Mouse (Mus musculus) olfactory bulb, adult 2 months (tissue): ENCODE measurements at regions not wholly inside any gene's neighbourhood (a gene's known extent, or its start where the extent isn't known, plus 50 kb on each side); places are given as distances from the start of the nearest gene placed in this dataset.
"Not testable (repeated sequence)": the region's sequence is repeated elsewhere in the genome, so short reads cannot be mapped to it uniquely, and the experiment has no call there.

ENCODE experiments used
- CTCF ChIP-seq: fragments of 200-500 bp; IDR thresholded peaks from 2 replicates; pipeline ENCODE4 v1.5.1; 2012; ENCODE audit warnings: low read depth, mild to moderate bottlenecking, low read length, moderate library complexity; ENCODE audit not compliant: insufficient read depth
- POLR2A ChIP-seq: fragments of 200-500 bp; IDR thresholded peaks from 2 replicates; pipeline ENCODE4 v1.6.1; 2012; ENCODE audit warnings: mild to moderate bottlenecking, low read depth, low read length, moderate library complexity; ENCODE audit not compliant: insufficient read depth

DNA sequence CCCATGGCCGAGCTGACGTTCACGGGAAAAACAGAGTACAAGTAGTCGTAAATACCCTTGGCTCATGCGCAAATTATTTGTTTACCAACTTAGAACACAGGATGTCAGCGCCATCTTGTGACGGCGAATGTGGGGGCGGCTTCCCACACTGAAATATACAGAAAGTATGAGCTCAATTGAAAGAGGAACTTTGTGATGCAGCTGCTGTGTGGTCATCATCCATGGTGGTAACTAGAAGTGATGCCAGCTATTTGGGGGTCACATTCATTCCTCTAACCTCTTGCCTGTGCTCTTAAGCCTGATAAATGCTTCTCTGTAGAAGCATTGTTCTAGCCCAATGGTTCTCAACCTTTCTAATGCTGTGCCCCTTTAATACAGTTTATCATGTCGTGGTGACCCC is 113.6 kb upstream of the Fer start:
- TF ChIP-seq CTCF, POLR2A: not testable (repeated sequence)
